Mouse (Mus musculus) testis, adult 2 months (tissue): ENCODE data around the gene 4930453N24Rik. TPM values are rescaled to one million over a fixed set of nuclear protein-coding genes. Genes with fewer than 3 reads are reported as not detected.
A peak's percentile ranks its signal among the peaks of the same experiment; 100 is the strongest.

ENCODE experiments used
- H3K27ac ChIP-seq: fragments of 200-500 bp; 2 replicates; pipeline ENCODE4 v1.5.1; 2012; ENCODE audit warnings: low read depth, low read length; ENCODE audit not compliant: control insufficient read depth, insufficient read depth
- H3K27me3 ChIP-seq: fragments of 200-500 bp; 2 replicates; pipeline ENCODE4 v1.6.1; 2012; ENCODE audit warnings: mild to moderate bottlenecking, low read length, moderate library complexity; ENCODE audit not compliant: control insufficient read depth, insufficient read depth
- H3K36me3 ChIP-seq: fragments of 200-500 bp; 2 replicates; pipeline ENCODE4 v1.6.1; 2012; ENCODE audit warnings: mild to moderate bottlenecking, low read length; ENCODE audit not compliant: control insufficient read depth, insufficient read depth
- H3K4me1 ChIP-seq: fragments of 200-500 bp; 2 replicates; pipeline ENCODE4 v1.6.1; 2012; ENCODE audit warnings: low read length; ENCODE audit not compliant: control insufficient read depth, insufficient read depth
- H3K4me3 ChIP-seq: fragments of 200-500 bp; 2 replicates; pipeline ENCODE4 v1.5.1; 2012; ENCODE audit warnings: low read depth, mild to moderate bottlenecking, low read length, moderate library complexity, mixed read lengths; ENCODE audit not compliant: control insufficient read depth
- CTCF ChIP-seq: fragments of 200-500 bp; IDR thresholded peaks from 2 replicates; pipeline ENCODE4 v1.5.1; 2012; ENCODE audit warnings: low read depth, mild to moderate bottlenecking, inconsistent platforms, low read length, moderate library complexity; ENCODE audit not compliant: control insufficient read depth, insufficient read depth, insufficient replicate concordance
- POLR2A ChIP-seq: fragments of 200-500 bp; IDR thresholded peaks from 2 replicates; pipeline ENCODE4 v1.6.1; 2012; ENCODE audit warnings: low read depth, mild to moderate bottlenecking, inconsistent platforms, low read length, moderate library complexity; ENCODE audit not compliant: control insufficient read depth
- polyA plus RNA-seq: library from polyadenylated mRNA; depleted of rRNA; stranded (reverse); fragments of >200 nt; gene quantifications from 2 replicates; pipeline ENCODE4 v1.2.3, GENCODE M21; 2012

4930453N24Rik gene
- polyA plus RNA-seq, 1 experiment: 159 TPM

GRCm38 (mm10) chr16:64754743-64755139 lies 16.2 kb downstream of the 4930453N24Rik start:
- no peaks in the 10 kb centered on the region for H3K27me3 ChIP-seq
- H3K4me3 ChIP-seq: no peak overlapping the region
- TF ChIP-seq POLR2A: no peak
- TF ChIP-seq CTCF: no peak
- H3K36me3 ChIP-seq: no peaks in the 10 kb centered on the region
- H3K27ac ChIP-seq: no peak overlapping the region
- H3K4me1 ChIP-seq: no peaks in the 10 kb centered on the region

DNA sequence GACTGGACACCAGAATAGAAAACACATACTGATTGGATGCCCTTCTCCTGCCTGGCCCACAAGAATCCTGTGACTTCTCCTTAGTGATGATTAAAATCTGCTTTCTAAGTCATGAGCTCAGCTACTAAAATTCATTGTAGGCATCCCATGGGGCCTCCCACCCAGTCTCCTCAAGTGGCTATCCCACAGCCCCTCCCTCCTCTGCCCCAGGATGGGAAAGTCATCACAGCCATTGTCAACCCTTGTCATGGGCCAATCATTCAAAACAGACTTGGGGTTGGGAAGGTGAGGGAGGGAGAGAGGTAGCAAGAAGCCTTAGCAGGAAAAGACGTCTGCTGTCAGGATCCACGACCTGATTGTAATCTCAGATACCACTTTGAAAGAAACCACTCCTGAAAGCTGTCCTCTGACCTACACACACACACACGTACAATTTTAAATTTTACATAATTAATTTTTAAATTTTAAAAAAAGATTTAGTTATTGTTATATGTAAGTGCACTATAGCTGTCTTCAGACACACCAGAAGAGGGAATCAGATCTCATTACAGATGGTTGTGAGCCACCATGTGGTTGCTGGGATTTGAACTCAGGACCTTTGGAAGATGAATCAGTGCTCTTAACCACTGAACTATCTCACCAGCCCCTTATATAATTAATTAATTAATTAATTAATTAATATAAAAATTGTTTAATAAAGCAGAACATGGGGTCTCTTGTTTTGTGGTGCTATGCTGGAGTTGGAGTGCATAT lies 16.8 kb downstream of the 4930453N24Rik start:
- Histone ChIP-seq H3K4me3 (no peak overlapping the region), H3K27me3 (no peaks in the 10 kb centered on the region), H3K27ac (no peak overlapping the region), H3K4me1 (no peaks in the 10 kb centered on the region), H3K36me3 (no peaks in the 10 kb centered on the region)
- TF ChIP-seq CTCF (no peak), POLR2A (no peak)

DNA sequence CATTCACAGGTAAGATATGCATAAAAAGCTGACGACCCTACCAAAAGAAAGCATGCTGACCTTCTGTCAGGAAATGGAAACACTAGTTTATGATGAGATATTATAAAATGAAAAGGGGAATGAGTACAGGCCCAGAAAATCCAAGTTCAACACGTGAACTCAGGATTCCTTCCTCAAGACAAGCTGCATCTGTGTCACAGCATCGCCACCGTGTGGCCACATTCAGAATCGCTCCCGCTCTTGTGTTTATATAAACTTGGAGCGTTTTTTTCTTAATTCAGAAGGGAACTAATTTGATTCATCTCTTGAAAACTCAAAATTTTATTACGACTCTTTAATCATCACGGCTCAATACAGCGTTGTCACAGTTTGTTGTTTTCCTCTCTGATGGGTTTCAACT lies 22.7 kb downstream of the 4930453N24Rik start:
- no peaks in the 10 kb centered on the region for H3K4me1 ChIP-seq
- no peak overlapping the region for H3K4me3 ChIP-seq
- H3K36me3 ChIP-seq: no peaks in the 10 kb centered on the region
- no peak overlapping the region for H3K27ac ChIP-seq
- no peaks in the 10 kb centered on the region for H3K27me3 ChIP-seq
- peak; percentile 74; the same call in 1 of the 2 replicates for TF ChIP-seq CTCF
- TF ChIP-seq POLR2A: no peak

GRCm38 (mm10) chr16:64745089-64745488 lies 25.9 kb downstream of the 4930453N24Rik start:
- Histone ChIP-seq H3K27ac (no peak overlapping the region), H3K27me3 (no peaks in the 10 kb centered on the region), H3K4me1 (no peaks in the 10 kb centered on the region), H3K36me3 (no peaks in the 10 kb centered on the region), H3K4me3 (no peak overlapping the region)
- TF ChIP-seq POLR2A (no peak), CTCF (no peak)

GRCm38 (mm10) chr16:64737289-64737688 lies 33.7 kb downstream of the 4930453N24Rik start:
- Histone ChIP-seq H3K36me3 (no peaks in the 10 kb centered on the region), H3K27ac (no peak overlapping the region), H3K4me1 (no peaks in the 10 kb centered on the region), H3K27me3 (no peaks in the 10 kb centered on the region), H3K4me3 (no peak overlapping the region)
- TF ChIP-seq POLR2A (no peak), CTCF (no peak)

DNA sequence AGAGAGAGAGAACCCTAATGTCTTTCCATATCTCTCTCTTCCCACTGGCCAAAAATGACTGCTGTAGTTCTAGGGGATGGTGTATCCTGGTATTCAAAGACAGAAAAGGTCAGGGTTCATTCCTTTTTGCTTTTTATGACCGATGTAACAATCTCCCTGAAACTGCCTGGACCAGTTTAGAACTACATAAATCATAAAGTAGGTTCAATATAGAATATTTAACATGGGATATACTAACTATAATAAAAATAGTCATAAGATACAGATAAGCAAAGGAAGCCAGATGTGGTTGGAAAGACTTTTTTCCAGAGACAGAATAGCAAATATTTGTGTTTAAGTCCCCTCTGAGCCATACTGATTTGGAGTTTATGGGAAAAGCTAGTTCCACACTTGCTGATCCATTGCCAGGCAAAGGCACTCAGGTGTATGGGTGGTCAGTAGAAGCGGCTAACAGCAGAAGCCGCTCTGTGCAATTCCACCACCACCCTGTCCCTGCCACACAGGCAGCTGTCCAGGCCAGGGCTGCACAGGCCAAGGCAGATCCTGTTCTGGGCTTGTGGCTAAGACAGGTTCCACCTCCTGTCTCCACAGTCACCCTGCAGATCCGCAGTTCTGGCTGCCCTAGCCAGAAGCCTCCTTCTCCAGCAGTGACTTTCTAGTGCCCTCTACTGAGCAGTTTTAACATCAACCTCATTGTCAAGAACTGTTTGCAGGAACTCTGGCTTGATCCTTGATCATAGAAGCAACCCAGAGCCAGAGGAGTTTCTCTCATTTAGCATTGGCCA lies 47.5 kb downstream of the 4930453N24Rik start:
- H3K36me3 ChIP-seq: no peaks in the 10 kb centered on the region
- H3K27me3 ChIP-seq: no peaks in the 10 kb centered on the region
- H3K27ac ChIP-seq: no peak overlapping the region
- H3K4me1 ChIP-seq: no peaks in the 10 kb centered on the region
- H3K4me3 ChIP-seq: no peak overlapping the region
- TF ChIP-seq CTCF: peak; percentile 30; the same call in 1 of the 2 replicates
- no peak for TF ChIP-seq POLR2A

DNA sequence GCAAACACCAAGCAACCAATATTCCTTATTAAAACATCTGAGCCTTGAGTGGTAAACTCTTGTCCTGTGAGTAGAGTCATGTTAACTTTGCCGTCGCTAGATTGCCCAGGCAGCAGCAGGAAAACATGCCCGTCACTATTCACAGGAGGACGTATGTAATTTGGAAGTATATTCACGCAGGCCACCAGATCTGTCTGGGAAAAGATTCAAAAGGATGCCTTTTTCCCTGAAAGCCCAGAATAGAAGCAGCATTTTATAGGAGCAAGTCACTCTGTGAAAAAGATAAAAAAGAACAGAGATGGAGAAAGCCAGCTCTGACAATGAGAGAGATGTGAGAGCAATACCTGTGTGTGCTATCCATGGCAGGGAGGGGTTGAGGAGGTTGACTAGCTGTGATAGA lies 49.4 kb downstream of the 4930453N24Rik start:
- no peaks in the 10 kb centered on the region for H3K36me3 ChIP-seq
- no peak overlapping the region for H3K27ac ChIP-seq
- no peak overlapping the region for H3K4me3 ChIP-seq
- no peaks in the 10 kb centered on the region for H3K4me1 ChIP-seq
- no peak for TF ChIP-seq POLR2A
- no peak for TF ChIP-seq CTCF
- no peaks in the 10 kb centered on the region for H3K27me3 ChIP-seq
